Mouse (Mus musculus) ES-Bruce4 (cell line): Measurements from ENCODE around the gene Usp47.

Experiments
- CTCF ChIP-seq: IDR thresholded peaks from one replicate; pipeline ENCODE4 v1.8.1; 2011; ENCODE audit warnings: low read depth, low read length
- EP300 ChIP-seq: IDR thresholded peaks from 2 replicates; pipeline ENCODE4 v1.6.1; 2011; ENCODE audit warnings: low read depth, low read length; ENCODE audit not compliant: insufficient read depth
- POLR2A ChIP-seq: IDR thresholded peaks from one replicate; pipeline ENCODE4 v1.8.1; 2011; ENCODE audit warnings: low read length; ENCODE audit not compliant: insufficient read depth

DNA sequence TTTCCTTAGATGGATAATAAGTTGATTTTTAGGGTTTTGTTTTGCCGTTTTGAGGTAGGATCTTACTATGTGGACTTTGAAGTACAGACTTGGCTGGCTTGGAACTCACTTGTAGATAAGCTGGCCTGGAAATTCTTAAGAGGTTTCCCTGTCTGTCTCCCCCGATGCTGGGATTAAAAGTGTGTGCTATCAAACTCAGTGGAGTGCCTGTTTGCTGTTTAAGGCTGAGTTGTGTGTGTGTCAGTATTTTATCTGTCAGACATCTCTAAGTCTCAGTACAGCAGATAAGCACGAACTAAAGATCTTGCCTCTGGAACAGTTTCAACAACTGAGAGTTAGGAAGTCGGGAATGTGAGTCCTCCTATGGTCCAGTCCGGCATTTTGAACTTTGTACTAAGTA lies 1.6 kb downstream of the Usp47 start:
- no peak for TF ChIP-seq CTCF
- no peak for TF ChIP-seq EP300
- TF ChIP-seq POLR2A, result no peak
